Mouse (Mus musculus) spleen, adult 2 months (tissue): Measurements from ENCODE around the gene Pebp1. TPM values are rescaled to one million over a fixed set of nuclear protein-coding genes. Genes with fewer than 3 reads are reported as not detected.

ENCODE experiments used
- DNase-seq, 2 experiments: peaks; one replicate each; pipeline versions ENCODE4 v3.0.0 to v3.0.0-alpha.2; 2012 to 2021; ENCODE audit warnings: low spot score in 2 of 2, low read depth in 1 of 2
- H3K27ac ChIP-seq: fragments of 200-500 bp; 2 replicates; pipeline ENCODE4 v1.5.1; 2012; ENCODE audit warnings: low read length, inconsistent platforms; ENCODE audit not compliant: insufficient read depth
- H3K27me3 ChIP-seq: fragments of 200-500 bp; 2 replicates; pipeline ENCODE4 v1.6.1; 2012; ENCODE audit warnings: mild to moderate bottlenecking, moderate library complexity, low read length, inconsistent platforms; ENCODE audit not compliant: control insufficient read depth, insufficient read depth
- H3K36me3 ChIP-seq: fragments of 200-500 bp; 2 replicates; pipeline ENCODE4 v1.6.1; 2012; ENCODE audit warnings: mild to moderate bottlenecking, low read length, inconsistent platforms; ENCODE audit not compliant: control insufficient read depth, insufficient read depth
- H3K4me1 ChIP-seq: fragments of 200-500 bp; 2 replicates; pipeline ENCODE4 v1.6.1; 2011; ENCODE audit warnings: inconsistent platforms; ENCODE audit not compliant: control insufficient read depth, insufficient read depth, insufficient read length
- H3K4me3 ChIP-seq: fragments of 200-500 bp; 2 replicates; pipeline ENCODE4 v1.5.1; 2011; ENCODE audit warnings: mild to moderate bottlenecking, inconsistent platforms; ENCODE audit not compliant: insufficient read depth, insufficient read length; ENCODE audit errors: extremely low read depth
- CTCF ChIP-seq: fragments of 200-500 bp; IDR thresholded peaks from 2 replicates; pipeline ENCODE4 v1.5.1; 2011; ENCODE audit warnings: mild to moderate bottlenecking, inconsistent platforms; ENCODE audit not compliant: insufficient read depth, insufficient read length, insufficient replicate concordance; ENCODE audit errors: extremely low read depth
- POLR2A ChIP-seq: fragments of 200-500 bp; IDR thresholded peaks from 2 replicates; pipeline ENCODE4 v1.6.1; 2011; ENCODE audit warnings: low read depth, low read length, inconsistent platforms
- WGBS: fragments of 180-500 bp; shearing (Covaris S2); methylation state at CpG from one replicate; pipeline ENCODE4 v1.1.7; 2018; 5-methylcytosine and 5-hydroxymethylcytosine counted together
- polyA plus RNA-seq: library from polyadenylated mRNA; depleted of rRNA; stranded (reverse); fragments of >200 nt; gene quantifications from 2 replicates; pipeline ENCODE4 v1.2.3, GENCODE M21; 2012

The Pebp1 gene
- polyA plus RNA-seq, 1 experiment: 191 TPM

- peaks cover 3% of the 10 kb centered on the region; the same call in 1 of the 2 replicates for H3K27me3 ChIP-seq
Observed at GRCm38 (mm10) chr5:117313909-117314308, 26.5 kb upstream of the Pebp1 start.

GRCm38 (mm10) chr5:117313420-117313819 is 26.0 kb upstream of the Pebp1 start:
- H3K36me3 ChIP-seq: no peaks in the 10 kb centered on the region
- H3K27me3 ChIP-seq: no peaks in the 10 kb centered on the region
- no peak overlapping the region for H3K27ac ChIP-seq
- no peak overlapping the region for H3K4me3 ChIP-seq
- WGBS: 37% methylated on average over 14 of the region's 14 CpGs
- peak in 1 of 2 experiments; percentile 8 for DNase-seq
- no peaks in the 10 kb centered on the region for H3K4me1 ChIP-seq
- TF ChIP-seq CTCF (no peak), POLR2A (no peak)

More at GRCm38 (mm10) chr5:117313909-117314308, 26.5 kb upstream of the Pebp1 start:
- no peak for DNase-seq
- Histone ChIP-seq H3K27ac (no peak overlapping the region), H3K4me3 (no peak overlapping the region), H3K4me1 (no peaks in the 10 kb centered on the region), H3K36me3 (no peaks in the 10 kb centered on the region)
- TF ChIP-seq POLR2A (no peak), CTCF (no peak)
- WGBS: 57% methylated on average over 10 of the region's 10 CpGs

GRCm38 (mm10) chr5:117307699-117308098 is 20.3 kb upstream of the Pebp1 start:
- DNase-seq: peak; percentile 23 to 71
- TF ChIP-seq CTCF: peak; percentile 89
- TF ChIP-seq POLR2A: no peak
- Histone ChIP-seq H3K36me3 (no peaks in the 10 kb centered on the region), H3K4me3 (no peak overlapping the region; the same call in 1 of the 2 replicates), H3K27me3 (0 out of 2 replicates have a peak, but pooled peaks cover 1% of the 10 kb centered on the region), H3K4me1 (0 out of 2 replicates have a peak, but pooled peaks cover 3% of the 10 kb centered on the region), H3K27ac (no peak overlapping the region)
- WGBS: 12% methylated on average over 11 of the region's 11 CpGs

GRCm38 (mm10) chr5:117306826-117307225 is 19.4 kb upstream of the Pebp1 start:
- Histone ChIP-seq H3K36me3 (no peaks in the 10 kb centered on the region), H3K27ac (no peak overlapping the region), H3K4me3 (no peak overlapping the region), H3K27me3 (0 out of 2 replicates have a peak, but pooled peaks cover 1% of the 10 kb centered on the region), H3K4me1 (0 out of 2 replicates have a peak, but pooled peaks cover 3% of the 10 kb centered on the region)
- WGBS: 86% methylated on average over 2 of the region's 2 CpGs
- no peak for DNase-seq
- TF ChIP-seq CTCF (no peak), POLR2A (no peak)

- H3K27me3 ChIP-seq: 0 out of 2 replicates have a peak, but pooled peaks cover 1% of the 10 kb centered on the region
- H3K36me3 ChIP-seq: no peaks in the 10 kb centered on the region
- DNase-seq: no peak
- WGBS: 90% methylated on average over 5 of the region's 5 CpGs
- H3K4me1 ChIP-seq: 0 out of 2 replicates have a peak, but pooled peaks cover 3% of the 10 kb centered on the region
- H3K4me3 ChIP-seq: no peak overlapping the region
- no peak overlapping the region for H3K27ac ChIP-seq
- TF ChIP-seq POLR2A: no peak
- no peak for TF ChIP-seq CTCF
Observed at GRCm38 (mm10) chr5:117305754-117306153, 18.3 kb upstream of the Pebp1 start.

GRCm38 (mm10) chr5:117304947-117305346 is 17.5 kb upstream of the Pebp1 start:
- Histone ChIP-seq H3K4me1 (0 out of 2 replicates have a peak, but pooled peaks cover 3% of the 10 kb centered on the region), H3K4me3 (no peak overlapping the region), H3K27ac (no peak overlapping the region), H3K36me3 (no peaks in the 10 kb centered on the region), H3K27me3 (0 out of 2 replicates have a peak, but pooled peaks cover 1% of the 10 kb centered on the region)
- TF ChIP-seq CTCF (peak; percentile 57; the same call in 1 of the 2 replicates), POLR2A (no peak)
- WGBS: 58% methylated on average over 7 of the region's 7 CpGs
- peak; percentile 38 to 67 for DNase-seq
